Comparison of ENCODE assay signal across 1 mouse cellular context in the genomic region with DNA sequence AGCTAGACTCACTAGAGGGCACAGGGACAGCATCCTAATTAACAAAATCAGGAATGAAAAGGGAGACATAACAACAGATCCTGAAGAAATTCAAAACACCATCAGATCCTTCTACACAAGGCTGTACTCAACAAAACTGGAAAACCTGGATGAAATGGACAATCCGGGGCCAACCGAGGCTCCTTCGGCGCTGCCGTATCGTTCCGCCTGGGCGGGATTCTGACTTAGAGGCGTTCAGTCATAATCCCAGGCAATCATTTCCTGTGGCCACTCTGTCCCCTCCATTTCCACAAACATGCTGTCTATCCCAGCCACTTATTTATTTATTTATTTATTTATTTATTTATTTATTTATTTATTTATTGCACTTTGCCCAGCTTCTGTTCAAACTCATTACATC. TPM values are rescaled to one million over a fixed set of nuclear protein-coding genes. Genes with fewer than 3 reads are reported as not detected.
"Had no signal": no experiment of that assay in that cellular context is flagged by ENCODE, and none has a peak within 500 bp of the region (broad histone marks: within the 10 kb centered on the region; RNA-seq: fewer than 3 reads in every experiment).

No protein-coding gene starts in this region.

RNA-seq across cellular contexts. Expression of a gene that starts 3.8 kb away (rescaled TPM):
- polyA plus RNA-seq: macrophage had no signal
